Mouse (Mus musculus) lung, adult 2 months (tissue): Measurements from ENCODE around the gene Ctbp2. TPM values are rescaled to one million over a fixed set of nuclear protein-coding genes. Genes with fewer than 3 reads are reported as not detected.

Experiments
- DNase-seq: peaks from one replicate; pipeline ENCODE4 v3.0.0; 2022
- H3K4me1 ChIP-seq: fragments of 200-500 bp; 2 replicates; pipeline ENCODE4 v1.6.1; 2011; ENCODE audit warnings: low read length; ENCODE audit not compliant: control insufficient read depth, insufficient read depth
- H3K4me3 ChIP-seq: fragments of 200-500 bp; replicated peaks from 2 replicates; pipeline ENCODE3; 2011; ENCODE audit warnings: low read depth, mild to moderate bottlenecking, control low read depth, low read length; ENCODE audit errors: extremely low read depth
- CTCF ChIP-seq: fragments of 200-500 bp; IDR thresholded peaks from 2 replicates; pipeline ENCODE4 v1.5.1; 2011; ENCODE audit warnings: mild to moderate bottlenecking, low read length, control low read depth; ENCODE audit not compliant: insufficient read depth
- POLR2A ChIP-seq: fragments of 200-500 bp; IDR thresholded peaks from 2 replicates; pipeline ENCODE4 v1.6.1; 2011; ENCODE audit warnings: low read depth, mild to moderate bottlenecking, control low read depth, low read length, borderline replicate concordance; ENCODE audit errors: extremely low read depth
- whole genome bisulfite sequencing: fragments of 180-500 bp; shearing (Covaris S2); methylation state at CpG from one replicate; pipeline ENCODE4 v1.1.7; 2018; 5-methylcytosine and 5-hydroxymethylcytosine counted together
- polyA plus RNA-seq: library from polyadenylated mRNA; depleted of rRNA; stranded (reverse); fragments of >200 nt; gene quantifications from 2 replicates; pipeline ENCODE4 v1.2.3, GENCODE M21; 2012

The Ctbp2 gene
- polyA plus RNA-seq, 1 experiment, result 65.8 TPM

GRCm38 (mm10) chr7:133003421-133003820, 120.7 kb downstream of the Ctbp2 start:
- Histone ChIP-seq H3K4me3 (no peak overlapping the region), H3K4me1 (peaks cover 21% of the 10 kb centered on the region)
- TF ChIP-seq POLR2A (no peak), CTCF (peak; percentile 95)
- 13% methylated on average over 3 of the region's 3 CpGs for WGBS
- DNase-seq, result peak; percentile 69

DNA sequence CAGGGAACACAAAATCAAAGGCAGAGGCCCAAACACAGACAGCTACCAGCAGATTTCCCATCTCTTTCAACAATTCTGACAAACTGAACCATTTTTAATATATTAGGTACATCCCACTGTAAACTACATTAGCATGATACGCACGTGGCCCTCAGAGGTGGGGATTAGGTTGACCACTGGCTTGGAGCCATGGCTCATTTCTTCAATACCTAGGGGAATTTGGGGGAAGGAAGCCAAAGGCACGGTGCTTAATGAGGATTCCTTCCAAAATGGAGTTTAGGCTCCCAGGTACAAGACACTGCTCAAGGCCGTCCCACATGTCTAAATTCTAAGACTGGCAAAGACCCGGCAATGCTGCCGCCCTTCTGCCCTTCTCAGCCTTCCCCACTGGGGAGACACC, 121.9 kb downstream of the Ctbp2 start:
- TF ChIP-seq POLR2A (no peak), CTCF (no peak)
- no peak overlapping the region for H3K4me3 ChIP-seq
- DNase-seq, result no peak
- 85% methylated on average over 6 of the region's 6 CpGs for WGBS
- peaks cover 11% of the 10 kb centered on the region for H3K4me1 ChIP-seq

- Histone ChIP-seq H3K4me3 (no peak overlapping the region), H3K4me1 (peaks cover 5% of the 10 kb centered on the region)
- no peak for TF ChIP-seq CTCF
- TF ChIP-seq POLR2A, result no peak
- no peak for DNase-seq
- 94% methylated on average over 3 of the region's 3 CpGs for WGBS
These were observed 122.8 kb downstream of the Ctbp2 start for GRCm38 (mm10) chr7:133001388-133001787.

DNA sequence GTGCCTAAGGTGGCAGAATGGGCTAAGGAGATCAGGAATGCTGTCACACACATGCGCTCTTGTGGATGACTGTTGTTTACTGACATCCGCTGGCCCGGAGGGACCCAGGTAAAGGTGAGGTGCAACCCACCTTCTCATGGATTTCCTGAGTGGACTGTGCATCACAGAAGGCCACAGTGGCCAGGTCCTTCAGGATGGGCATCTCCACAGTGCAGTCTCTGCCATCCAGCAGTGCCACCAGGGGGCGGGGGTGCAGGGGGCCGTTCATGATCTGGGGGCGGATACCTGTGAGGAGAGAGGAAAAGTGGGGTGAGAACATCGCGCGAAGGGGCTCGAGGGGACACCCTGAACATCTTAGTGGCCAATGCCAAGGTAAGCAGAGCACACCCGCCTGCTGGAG, 125.1 kb downstream of the Ctbp2 start:
- TF ChIP-seq CTCF (no peak), POLR2A (no peak)
- DNase-seq, result no peak

DNA sequence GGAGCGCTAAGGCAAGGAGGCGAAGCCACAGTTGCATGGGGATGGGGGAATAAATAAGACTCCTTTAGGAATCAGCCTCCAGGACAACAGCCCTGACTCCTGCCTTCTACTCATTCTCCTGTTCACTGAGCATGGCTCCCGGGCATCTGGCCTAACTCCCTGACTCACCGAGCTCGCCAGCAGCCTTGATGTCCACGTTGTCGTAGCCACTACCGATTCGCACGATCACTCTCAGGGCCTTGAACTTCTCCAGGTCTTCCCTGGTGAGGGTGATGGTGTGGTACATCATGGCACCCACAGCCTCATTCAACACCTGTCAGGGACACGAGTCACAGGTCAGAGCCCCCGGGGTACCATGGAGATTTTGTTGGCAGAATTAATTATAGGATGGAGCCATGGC, 125.5 kb downstream of the Ctbp2 start:
- 94% methylated on average over 12 of the region's 12 CpGs for WGBS
- Histone ChIP-seq H3K4me1 (peaks cover 4% of the 10 kb centered on the region), H3K4me3 (no peak overlapping the region)
- no peak for TF ChIP-seq CTCF
- TF ChIP-seq POLR2A, result no peak
- no peak for DNase-seq

More for the DNA sequence above, 125.1 kb downstream of the Ctbp2 start:
- Histone ChIP-seq H3K4me3 (no peak overlapping the region), H3K4me1 (peaks cover 5% of the 10 kb centered on the region)
- WGBS, result 92% methylated on average over 11 of the region's 11 CpGs

- Histone ChIP-seq H3K4me1 (no peaks in the 10 kb centered on the region), H3K4me3 (no peak overlapping the region)
- DNase-seq, result no peak
- TF ChIP-seq POLR2A, result no peak
- TF ChIP-seq CTCF, result peak; percentile 76
- 86% methylated on average over 5 of the region's 5 CpGs for WGBS
These were observed 127.8 kb downstream of the Ctbp2 start for GRCm38 (mm10) chr7:132996391-132996790.

DNA sequence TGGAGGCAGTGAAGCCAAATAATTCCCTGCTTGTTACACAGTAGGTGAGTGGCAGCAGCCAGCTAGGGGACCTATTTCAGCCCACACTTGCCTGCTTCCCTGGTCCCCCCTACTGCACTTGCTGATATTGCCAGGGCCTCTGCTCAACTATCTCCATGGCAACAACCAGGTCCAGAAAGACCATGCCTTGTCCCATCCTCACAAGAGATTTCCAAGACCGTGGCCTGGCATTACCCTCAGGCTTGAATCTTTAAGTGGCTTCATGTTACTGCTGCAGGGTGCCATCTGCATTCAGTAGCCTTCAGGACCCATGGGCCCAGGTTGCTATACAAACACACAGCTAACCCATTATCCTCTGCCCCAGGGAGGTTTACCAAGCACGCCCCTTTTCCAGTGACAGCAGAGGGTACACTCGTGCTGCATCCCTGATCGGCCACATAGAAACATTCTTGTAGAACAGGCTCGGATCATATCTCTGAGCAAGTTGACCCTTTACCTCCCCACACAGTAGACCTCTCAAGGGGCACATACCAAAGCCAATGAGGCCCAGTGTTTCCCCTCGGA, 129.4 kb downstream of the Ctbp2 start:
- 82% methylated on average over 6 of the region's 6 CpGs for WGBS
- no peak for DNase-seq
- Histone ChIP-seq H3K4me1 (no peaks in the 10 kb centered on the region), H3K4me3 (no peak overlapping the region)
- no peak for TF ChIP-seq CTCF
- TF ChIP-seq POLR2A, result no peak

DNA sequence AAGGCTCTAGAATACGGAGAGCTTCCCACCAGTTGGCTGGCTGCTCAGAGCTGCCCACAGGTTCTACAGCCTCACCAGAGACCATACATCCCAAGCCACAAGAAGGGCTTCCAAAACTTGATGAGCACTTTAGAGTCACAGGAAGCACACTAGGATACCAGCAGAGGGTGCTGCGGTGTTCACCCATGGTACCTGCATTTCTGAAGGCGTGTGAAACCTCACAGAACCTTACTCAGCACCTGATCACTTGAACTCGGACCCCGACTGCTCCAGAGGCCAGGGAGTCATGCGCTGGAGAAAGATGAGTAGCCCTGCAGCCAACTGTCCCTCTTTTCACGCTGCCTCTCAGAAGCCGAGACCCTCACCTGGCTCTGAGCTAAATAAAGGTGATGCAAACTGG, 130.0 kb downstream of the Ctbp2 start:
- WGBS, result 82% methylated on average over 8 of the region's 8 CpGs
- Histone ChIP-seq H3K4me3 (no peak overlapping the region), H3K4me1 (no peaks in the 10 kb centered on the region)
- DNase-seq, result no peak
- TF ChIP-seq CTCF (peak; percentile 26; the same call in 1 of the 2 replicates), POLR2A (no peak)

GRCm38 (mm10) chr7:132992967-132993615, 131.1 kb downstream of the Ctbp2 start:
- Histone ChIP-seq H3K4me1 (no peaks in the 10 kb centered on the region), H3K4me3 (no peak overlapping the region)
- DNase-seq, result no peak
- no peak for TF ChIP-seq POLR2A
- TF ChIP-seq CTCF, result no peak
- WGBS, result 90% methylated on average over 9 of the region's 9 CpGs
